Mouse (Mus musculus) CH12.LX (cell line): ENCODE data around the gene Shroom1. TPM values are rescaled to one million over a fixed set of nuclear protein-coding genes. Genes with fewer than 3 reads are reported as not detected.

Experiments
- DNase-seq: peaks from one replicate; pipeline ENCODE4 v3.0.0-alpha.2; 2013; ENCODE audit errors: extremely low read depth
- H3K27ac ChIP-seq: 2 replicates; pipeline ENCODE4 v1.5.1; 2012; ENCODE audit warnings: low read depth, mild to moderate bottlenecking, control low read depth, moderate library complexity; ENCODE audit not compliant: insufficient read depth
- H3K27me3 ChIP-seq: replicated peaks from 2 replicates; pipeline ENCODE3; 2012; ENCODE audit warnings: inconsistent platforms
- H3K36me3 ChIP-seq, 2 experiments: replicated peaks in 1 of 2; 2 replicates each; pipeline versions ENCODE3 to v1.6.1; 2012; ENCODE audit warnings: inconsistent platforms in 1 of 2, low read length in 1 of 2, mild to moderate bottlenecking in 1 of 2, mixed read lengths in 1 of 2, moderate library complexity in 1 of 2; ENCODE audit not compliant: control insufficient read depth in 1 of 2, insufficient read depth in 1 of 2
- H3K4me1 ChIP-seq, 2 experiments: 2 replicates each; pipeline ENCODE4 v1.6.1; 2012; ENCODE audit warnings: inconsistent platforms in 1 of 2, moderate library complexity in 1 of 2; ENCODE audit not compliant: insufficient read depth in 2 of 2, control insufficient read depth in 1 of 2
- H3K4me2 ChIP-seq: 2 replicates; pipeline ENCODE4 v1.6.1; 2012; ENCODE audit warnings: low read depth, mild to moderate bottlenecking, control low read depth; ENCODE audit not compliant: poor library complexity, insufficient read depth, severe bottlenecking
- H3K4me3 ChIP-seq, 3 experiments: fragments of 150-350 bp in 1 of 3; sonication (generic) in 1 of 3; replicated peaks in 1 of 3; 2 replicates each; pipeline versions ENCODE3 to v1.5.1; 2011 to 2012; ENCODE audit warnings: low read depth in 2 of 3, low read length in 2 of 3, mild to moderate bottlenecking in 2 of 3, moderate library complexity in 2 of 3, control low read depth in 1 of 3, improper control_type of control experiment in 1 of 3, inconsistent platforms in 1 of 3, mixed read lengths in 1 of 3; ENCODE audit not compliant: poor library complexity in 1 of 3
- H3K79me2 ChIP-seq: replicated peaks from 2 replicates; pipeline ENCODE4 v1.6.1; 2012; ENCODE audit warnings: mild to moderate bottlenecking, moderate library complexity; ENCODE audit not compliant: control insufficient read depth, poor library complexity, insufficient read depth, severe bottlenecking; ENCODE audit errors: extremely low read depth
- H3K9ac ChIP-seq: 2 replicates; pipeline ENCODE4 v1.6.1; 2012; ENCODE audit warnings: low read depth, mild to moderate bottlenecking, control low read depth, moderate library complexity; ENCODE audit not compliant: insufficient read depth
- H3K9me3 ChIP-seq: replicated peaks from 2 replicates; pipeline ENCODE3; 2012; ENCODE audit warnings: low read length, inconsistent platforms, mixed read lengths
- BHLHE40 ChIP-seq: IDR thresholded peaks from 2 replicates; pipeline ENCODE4 v1.6.1; 2011; ENCODE audit warnings: mild to moderate bottlenecking, low read depth, low read length, improper control_type of control experiment
- CHD1 ChIP-seq: IDR thresholded peaks from 2 replicates; pipeline ENCODE4 v1.6.1; 2012; ENCODE audit warnings: low read depth, low read length, improper control_type of control experiment, inconsistent platforms
- CHD2 ChIP-seq: IDR thresholded peaks from 2 replicates; pipeline ENCODE4 v1.6.1; 2011; ENCODE audit warnings: low read length, improper control_type of control experiment
- CTCF ChIP-seq, 2 experiments: IDR thresholded peaks in 1 of 2; conservative IDR thresholded peaks in 1 of 2; 2 replicates each; pipeline ENCODE4 v1.5.1; 2011 to 2012; ENCODE audit warnings: low read depth in 2 of 2, low read length in 2 of 2, improper control_type of control experiment in 1 of 2, inconsistent platforms in 1 of 2, mild to moderate bottlenecking in 1 of 2, moderate library complexity in 1 of 2
- E2F4 ChIP-seq: IDR thresholded peaks from 2 replicates; pipeline ENCODE4 v1.6.1; 2011; ENCODE audit warnings: low read depth, low read length, improper control_type of control experiment; ENCODE audit not compliant: insufficient replicate concordance
- ELF1 ChIP-seq: IDR thresholded peaks from 2 replicates; pipeline ENCODE4 v1.6.1; 2014; ENCODE audit warnings: low read depth, mild to moderate bottlenecking, inconsistent platforms, low read length, improper control_type of control experiment
- EP300 ChIP-seq: IDR thresholded peaks from 2 replicates; pipeline ENCODE4 v1.6.1; 2011; ENCODE audit warnings: low read length, improper control_type of control experiment
- ETS1 ChIP-seq: conservative IDR thresholded peaks from 2 replicates; pipeline ENCODE4 v1.6.1; 2012; ENCODE audit warnings: low read depth, mild to moderate bottlenecking, inconsistent platforms, low read length, improper control_type of control experiment, moderate library complexity
- HCFC1 ChIP-seq: IDR thresholded peaks from 2 replicates; pipeline ENCODE4 v1.6.1; 2012; ENCODE audit warnings: low read depth, mild to moderate bottlenecking, inconsistent platforms, low read length, improper control_type of control experiment
- IRF4 ChIP-seq: IDR thresholded peaks from 2 replicates; pipeline ENCODE4 v1.6.1; 2014; ENCODE audit warnings: low read depth, mild to moderate bottlenecking, inconsistent platforms, low read length, improper control_type of control experiment
- JUN ChIP-seq: IDR thresholded peaks from 2 replicates; pipeline ENCODE4 v1.6.1; 2011; ENCODE audit warnings: low read depth, mild to moderate bottlenecking, low read length, improper control_type of control experiment, moderate library complexity; ENCODE audit not compliant: insufficient read depth
- JUND ChIP-seq: conservative IDR thresholded peaks from 2 replicates; pipeline ENCODE4 v1.6.1; 2011; ENCODE audit warnings: low read depth, low read length, improper control_type of control experiment
- KAT2A ChIP-seq: IDR thresholded peaks from 2 replicates; pipeline ENCODE4 v1.6.1; 2012; ENCODE audit warnings: low read length, improper control_type of control experiment, inconsistent platforms; ENCODE audit not compliant: insufficient replicate concordance
- MAFK ChIP-seq: IDR thresholded peaks from 2 replicates; pipeline ENCODE4 v1.6.1; 2011; ENCODE audit warnings: low read length, improper control_type of control experiment; ENCODE audit not compliant: insufficient replicate concordance
- MAZ ChIP-seq: IDR thresholded peaks from 2 replicates; pipeline ENCODE4 v1.6.1; 2012; ENCODE audit warnings: low read depth, mild to moderate bottlenecking, inconsistent platforms, low read length, improper control_type of control experiment, moderate library complexity
- MEF2A ChIP-seq: IDR thresholded peaks from 2 replicates; pipeline ENCODE4 v1.6.1; 2014; ENCODE audit warnings: low read depth, mild to moderate bottlenecking, inconsistent platforms, low read length, improper control_type of control experiment, borderline replicate concordance
- MXI1 ChIP-seq: IDR thresholded peaks from 2 replicates; pipeline ENCODE4 v1.6.1; 2011; ENCODE audit warnings: mild to moderate bottlenecking, low read depth, low read length, improper control_type of control experiment
- MYC ChIP-seq: IDR thresholded peaks from 2 replicates; pipeline ENCODE4 v1.6.1; 2011; ENCODE audit warnings: low read depth, mild to moderate bottlenecking, improper control_type of control experiment, low read length
- NELFE ChIP-seq: IDR thresholded peaks from 2 replicates; pipeline ENCODE4 v1.6.1; 2011; ENCODE audit warnings: low read depth, low read length, improper control_type of control experiment
- NRF1 ChIP-seq: IDR thresholded peaks from 2 replicates; pipeline ENCODE4 v1.6.1; 2014; ENCODE audit warnings: low read depth, mild to moderate bottlenecking, inconsistent platforms, low read length, improper control_type of control experiment, moderate library complexity
- POLR2A ChIP-seq: IDR thresholded peaks from 2 replicates; pipeline ENCODE4 v1.6.1; 2011; ENCODE audit warnings: low read depth, mild to moderate bottlenecking, improper control_type of control experiment, low read length
- RCOR1 ChIP-seq: conservative IDR thresholded peaks from 2 replicates; pipeline ENCODE4 v1.6.1; 2012; ENCODE audit warnings: low read depth, mild to moderate bottlenecking, inconsistent platforms, low read length, improper control_type of control experiment
- SMC3 ChIP-seq: IDR thresholded peaks from 2 replicates; pipeline ENCODE4 v1.6.1; 2011; ENCODE audit warnings: low read depth, low read length, improper control_type of control experiment
- TBP ChIP-seq: conservative IDR thresholded peaks from 2 replicates; pipeline ENCODE4 v1.6.1; 2011; ENCODE audit warnings: low read depth, low read length, improper control_type of control experiment
- TCF12 ChIP-seq: IDR thresholded peaks from 2 replicates; pipeline ENCODE4 v1.6.1; 2014; ENCODE audit warnings: low read depth, mild to moderate bottlenecking, inconsistent platforms, low read length, improper control_type of control experiment
- USF1 ChIP-seq: IDR thresholded peaks from 2 replicates; pipeline ENCODE4 v1.6.1; 2014; ENCODE audit warnings: low read depth, mild to moderate bottlenecking, inconsistent platforms, low read length, improper control_type of control experiment
- USF2 ChIP-seq: conservative IDR thresholded peaks from 2 replicates; pipeline ENCODE4 v1.6.1; 2011; ENCODE audit warnings: low read depth, low read length, improper control_type of control experiment
- ZC3H11A ChIP-seq: IDR thresholded peaks from 2 replicates; pipeline ENCODE4 v1.6.1; 2012; ENCODE audit warnings: low read depth, mild to moderate bottlenecking, inconsistent platforms, low read length, improper control_type of control experiment
- ZKSCAN1 ChIP-seq: IDR thresholded peaks from 2 replicates; pipeline ENCODE4 v1.6.1; 2012; ENCODE audit warnings: low read depth, inconsistent platforms, low read length, improper control_type of control experiment, borderline replicate concordance
- dilution Hi-C: fragments of 300-500 bp; cut with MboI; formaldehyde crosslinking; loops from 2 replicates; pipeline ENCODE4 v1.14.3; 2020; ENCODE audit warnings: low sequenced_read_pairs; ENCODE audit not compliant: extremely low pct_unique_long_range_greater_than_20kb, extremely low pct_ligation_motif_present
- in situ Hi-C: fragments of 300-500 bp; cut with MboI; formaldehyde crosslinking; loops from 3 replicates; pipeline ENCODE4 v1.14.3; 2019; ENCODE audit warnings: low sequenced_read_pairs, low pct_ligation_motif_present, low pct_unique_long_range_greater_than_20kb, mixed read lengths
- polyA plus RNA-seq: library from polyadenylated mRNA; unstranded; fragments of >175 nt; gene quantifications from 2 replicates; pipeline ENCODE4 v1.2.1, GENCODE M21; 2012; ENCODE audit warnings: low read depth; ENCODE audit not compliant: insufficient read length
- total RNA-seq, 2 experiments: library from RNA; depleted of rRNA; stranded (reverse); fragments of 300-350 nt in 1 of 2; fragments of >200 nt in 1 of 2; gene quantifications; 2 replicates each; pipeline ENCODE4 v1.2.3; 2012 to 2014

Gene Shroom1
- total and polyA plus RNA-seq, 3 experiments: not detected

GRCm38 (mm10) chr11:53495417-53495816, 38.4 kb downstream of the Shroom1 start:
- H3K27ac ChIP-seq: no peak overlapping the region
- H3K27me3 ChIP-seq: no peaks in the 10 kb centered on the region
- DNase-seq: peak; percentile 61
- in situ Hi-C loops (no loop called here), dilution Hi-C loops (no loop called here)
- no peak overlapping the region for H3K4me3 ChIP-seq
- H3K4me1 ChIP-seq: peaks cover 21 to 72% of the 10 kb centered on the region in 2 experiments
- H3K36me3 ChIP-seq: no peaks in the 10 kb centered on the region
- no peaks in the 10 kb centered on the region for H3K79me2 ChIP-seq
- peak; percentile 48; the same call in 1 of the 2 replicates for TF ChIP-seq ELF1
- no peak for TF ChIP-seq USF2
- no peak for TF ChIP-seq ZKSCAN1
- no peak for TF ChIP-seq HCFC1
- no peak for TF ChIP-seq JUN
- no peak for TF ChIP-seq SMC3
- TF ChIP-seq RCOR1: peak; percentile 70; the same call in 1 of the 2 replicates
- 0 out of 2 replicates have a peak, but pooled peaks have one; percentile 28 for TF ChIP-seq TBP
- no peak; the same call in 1 of the 2 replicates for TF ChIP-seq IRF4
- peak; percentile 53 for TF ChIP-seq ETS1
- TF ChIP-seq CHD2: no peak
- 0 out of 2 replicates have a peak, but pooled peaks have one; percentile 5 for TF ChIP-seq MAFK
- TF ChIP-seq BHLHE40: peak; percentile 85
- TF ChIP-seq EP300: peak; percentile 73
- no peak for TF ChIP-seq CTCF (conservative IDR thresholded peaks at IDR 0.05 in 1 of 2, IDR thresholded peaks at IDR 0.05 in 1 of 2; ENCODE audit: low read depth in 2 of 2, low read length in 2 of 2)
- 0 out of 2 replicates have a peak, but pooled peaks have one; percentile 30 for TF ChIP-seq MAZ
- peak; percentile 31; the same call in 1 of the 2 replicates for TF ChIP-seq MYC
- peak; percentile 30; the same call in 1 of the 2 replicates for TF ChIP-seq TCF12
- peak; percentile 53 for TF ChIP-seq MEF2A
- no peaks in the 10 kb centered on the region for H3K9me3 ChIP-seq
- H3K4me2 ChIP-seq: peak overlapping the region; percentile 52
- peak overlapping the region; percentile 24 for H3K9ac ChIP-seq

- H3K27ac ChIP-seq: peak overlapping the region; percentile 2; the same call in 1 of the 2 replicates
- no peak overlapping the region for H3K9ac ChIP-seq
- H3K9me3 ChIP-seq: no peaks in the 10 kb centered on the region
- DNase-seq: peak; percentile 81
- no peaks in the 10 kb centered on the region for H3K79me2 ChIP-seq
- H3K4me2 ChIP-seq: 0 out of 2 replicates have a peak overlapping the region, but pooled peaks have one; percentile 2
- dilution Hi-C loops: no loop called here
- H3K4me1 ChIP-seq: peaks cover 24 to 73% of the 10 kb centered on the region in 2 experiments
- H3K4me3 ChIP-seq: no peak overlapping the region
- in situ Hi-C loops: no loop called here
- H3K27me3 ChIP-seq: no peaks in the 10 kb centered on the region
- H3K36me3 ChIP-seq: no peaks in the 10 kb centered on the region
- TF ChIP-seq TCF12 (peak; percentile 19; the same call in 1 of the 2 replicates), BHLHE40 (no peak), JUND (no peak), MAFK (peak; percentile 48; the same call in 1 of the 2 replicates), ZKSCAN1 (no peak), HCFC1 (no peak), MAZ (no peak), NELFE (no peak), KAT2A (no peak), POLR2A (no peak), MXI1 (no peak), CTCF (conservative IDR thresholded peaks at IDR 0.05 in 1 of 2, IDR thresholded peaks at IDR 0.05 in 1 of 2; ENCODE audit: low read depth in 2 of 2, low read length in 2 of 2) (no peak), EP300 (no peak; the same call in 1 of the 2 replicates), NRF1 (no peak), ELF1 (0 out of 2 replicates have a peak, but pooled peaks have one; percentile 27), USF2 (no peak), JUN (0 out of 2 replicates have a peak, but pooled peaks have one; percentile 10), E2F4 (no peak), TBP (0 out of 2 replicates have a peak, but pooled peaks have one; percentile 14), USF1 (no peak), RCOR1 (no peak), IRF4 (peak; percentile 4; the same call in 1 of the 2 replicates), SMC3 (no peak), ZC3H11A (no peak), CHD1 (no peak)
Measured at GRCm38 (mm10) chr11:53496946-53497345, 39.9 kb downstream of the Shroom1 start.
